ENCODE assay signal across 10 mouse cellular contexts in the genomic region with DNA sequence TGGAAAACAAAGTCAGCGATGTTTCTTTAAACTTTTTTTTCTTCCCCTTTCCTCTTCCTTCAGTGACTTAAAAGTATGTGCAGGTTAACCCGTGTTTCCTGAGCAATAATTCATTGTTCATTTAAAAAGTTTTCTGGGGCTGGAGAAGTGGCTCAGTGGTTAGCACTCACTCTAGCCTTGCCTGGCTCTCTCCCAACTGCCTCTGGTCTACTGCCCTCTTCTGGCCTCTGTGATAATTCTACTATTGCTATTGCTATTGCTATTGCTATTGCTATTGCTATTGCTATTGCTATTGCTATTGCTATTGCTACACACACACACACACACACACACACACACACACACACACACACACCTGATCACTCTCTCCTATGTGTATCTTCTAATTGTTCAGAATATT. TPM values are rescaled to one million over a fixed set of nuclear protein-coding genes. Genes with fewer than 3 reads are reported as not detected.
DNase-seq lines count a peak whose midpoint lies in the region; ATAC-seq and TF ChIP-seq lines count a peak whose summit lies in the region.
"Had no signal": no experiment of that assay in that cellular context is flagged by ENCODE, and none has a peak within 500 bp of the region (broad histone marks: within the 10 kb centered on the region; RNA-seq: fewer than 3 reads in every experiment).

No protein-coding gene starts in this region.

- H3K27ac ChIP-seq in heart, embryonic 11.5 days (ENCODE audit: low read depth, low read length): no peak overlapping the region
- H3K27ac ChIP-seq in lung, embryonic 14.5 days (ENCODE audit: low read depth): no peak overlapping the region
- no peak overlapping the region for H3K27ac ChIP-seq in forebrain, embryonic 11.5 days (ENCODE audit: low read depth, low read length)
- no peak overlapping the region for H3K27ac ChIP-seq in forebrain, embryonic 13.5 days
- H3K27ac ChIP-seq: forebrain, embryonic 15.5 days had no signal

- TF ChIP-seq CTCF in lung, embryonic 14.5 days (IDR thresholded peaks at IDR 0.05; ENCODE audit: low read depth): peak; percentile 29

- H3K27me3 ChIP-seq in heart, embryonic 11.5 days (ENCODE audit: control insufficient read depth, insufficient read depth, low read length): no peaks in the 10 kb centered on the region
- no peaks in the 10 kb centered on the region for H3K27me3 ChIP-seq in lung, embryonic 14.5 days (ENCODE audit: insufficient read depth, low read length)
- no peaks in the 10 kb centered on the region for H3K27me3 ChIP-seq in forebrain, embryonic 11.5 days (ENCODE audit: control insufficient read depth, insufficient read depth, low read length)
- H3K27me3 ChIP-seq in forebrain, embryonic 13.5 days: no peaks in the 10 kb centered on the region
- H3K27me3 ChIP-seq: forebrain, embryonic 15.5 days had no signal

- no peak overlapping the region for H3K4me2 ChIP-seq in heart, embryonic 11.5 days
- no peak overlapping the region for H3K4me2 ChIP-seq in lung, embryonic 14.5 days
- H3K4me2 ChIP-seq in forebrain, embryonic 11.5 days (ENCODE audit: low read depth, low read length, severe bottlenecking): no peak overlapping the region
- no peak overlapping the region for H3K4me2 ChIP-seq in forebrain, embryonic 13.5 days
- H3K4me2 ChIP-seq: forebrain, embryonic 15.5 days had no signal

- 56% methylated on average over 2 of the region's 2 CpGs for WGBS in heart, embryonic 11.5 days (ENCODE audit: insufficient replicate concordance)
- 63% methylated on average over 2 of the region's 2 CpGs for WGBS in lung, embryonic 14.5 days
- WGBS in forebrain, embryonic 11.5 days: 69% methylated on average over 2 of the region's 2 CpGs
- 83% methylated on average over 2 of the region's 2 CpGs for WGBS in forebrain, embryonic 13.5 days

- H3K9ac ChIP-seq in heart, embryonic 11.5 days (ENCODE audit: low read depth, low read length): no peak overlapping the region
- H3K9ac ChIP-seq in lung, embryonic 14.5 days: no peak overlapping the region
- H3K9ac ChIP-seq in forebrain, embryonic 11.5 days (ENCODE audit: low read length): no peak overlapping the region
- H3K9ac ChIP-seq in forebrain, embryonic 13.5 days: no peak overlapping the region
- H3K9ac ChIP-seq: forebrain, embryonic 15.5 days had no signal

- H3K4me1 ChIP-seq in heart, embryonic 11.5 days (ENCODE audit: control insufficient read depth, insufficient read depth, low read length): no peaks in the 10 kb centered on the region
- no peaks in the 10 kb centered on the region for H3K4me1 ChIP-seq in lung, embryonic 14.5 days (ENCODE audit: insufficient read depth)
- no peaks in the 10 kb centered on the region for H3K4me1 ChIP-seq in forebrain, embryonic 11.5 days (replicated peaks; ENCODE audit: control insufficient read depth, insufficient read depth, low read length)
- H3K4me1 ChIP-seq in forebrain, embryonic 13.5 days: no peaks in the 10 kb centered on the region
- H3K4me1 ChIP-seq: forebrain, embryonic 15.5 days had no signal

- H3K9me3 ChIP-seq in heart, embryonic 11.5 days (replicated peaks; ENCODE audit: control insufficient read depth, low read length): no peaks in the 10 kb centered on the region
- H3K9me3 ChIP-seq in lung, embryonic 14.5 days (ENCODE audit: low read depth, low read length): no peaks in the 10 kb centered on the region
- H3K9me3 ChIP-seq in forebrain, embryonic 11.5 days (ENCODE audit: control insufficient read depth, low read length): no peaks in the 10 kb centered on the region
- no peaks in the 10 kb centered on the region for H3K9me3 ChIP-seq in forebrain, embryonic 13.5 days (replicated peaks)
- H3K9me3 ChIP-seq: forebrain, embryonic 15.5 days had no signal

- no peak for ATAC-seq in heart, embryonic 11.5 days (replicated peaks; ENCODE audit: insufficient number of reproducible peaks, low FRiP score, low TSS enrichment)
- ATAC-seq in lung, embryonic 14.5 days (ENCODE audit: insufficient read depth): no peak
- no peak for ATAC-seq in forebrain, embryonic 11.5 days (replicated peaks; ENCODE audit: low FRiP score)
- no peak for ATAC-seq in forebrain, embryonic 13.5 days
- ATAC-seq: forebrain, embryonic 15.5 days; intestine, embryonic 16.5 days had no signal

- DNase-seq in heart, postnatal 4 days: peak; percentile 21
- peak; percentile 53 to 56 for DNase-seq in B cell, adult 2 months
- DNase-seq in R1 (ENCODE audit: low read depth, low spot score): peak; percentile 67
- DNase-seq in lung, embryonic 14.5 days: peak; percentile 59
- no peak for DNase-seq in forebrain, embryonic 11.5 days (ENCODE audit: low spot score)
- DNase-seq in urinary bladder, postnatal 25 days (ENCODE audit: low spot score): no peak

- H3K36me3 ChIP-seq in heart, embryonic 11.5 days (ENCODE audit: control insufficient read depth, insufficient read depth, low read length): no peaks in the 10 kb centered on the region
- H3K36me3 ChIP-seq in lung, embryonic 14.5 days (ENCODE audit: insufficient read depth): no peaks in the 10 kb centered on the region
- no peaks in the 10 kb centered on the region for H3K36me3 ChIP-seq in forebrain, embryonic 11.5 days (ENCODE audit: control insufficient read depth, insufficient read depth, low read length)
- no peaks in the 10 kb centered on the region for H3K36me3 ChIP-seq in forebrain, embryonic 13.5 days (ENCODE audit: poor library complexity, severe bottlenecking)
- H3K36me3 ChIP-seq: forebrain, embryonic 15.5 days had no signal

- no peak overlapping the region for H3K4me3 ChIP-seq in heart, embryonic 11.5 days (ENCODE audit: low read depth, low read length)
- H3K4me3 ChIP-seq in lung, embryonic 14.5 days (ENCODE audit: low read depth, low read length): no peak overlapping the region
- no peak overlapping the region for H3K4me3 ChIP-seq in forebrain, embryonic 11.5 days (ENCODE audit: low read depth, low read length)
- H3K4me3 ChIP-seq in forebrain, embryonic 13.5 days: no peak overlapping the region
- H3K4me3 ChIP-seq: forebrain, embryonic 15.5 days had no signal

RNA-seq across cellular contexts. Expression of a gene that starts 47.3 kb away (rescaled TPM):
- 10 to 100 TPM; 61.3 to 63.1 TPM for total RNA-seq in heart, postnatal 4 days (2021)
- polyA plus RNA-seq in heart, embryonic 11.5 days (2014; fragmentation: Nextera tagmentation; extraction: Ambion mirVana): 70.1 and 87.0 TPM in 2 replicates
- polyA plus RNA-seq in lung, embryonic 14.5 days (2014; fragmentation: Nextera tagmentation; extraction: Ambion mirVana): 114 TPM in 2 replicates
- 125 and 132 TPM in 2 replicates for polyA plus RNA-seq in forebrain, embryonic 11.5 days (2014; fragmentation: Nextera tagmentation; extraction: Ambion mirVana)
- 80.3 and 83.3 TPM in 2 replicates for polyA plus RNA-seq in forebrain, embryonic 13.5 days (2015; fragmentation: Nextera tagmentation; extraction: Ambion mirVana)

RNA-seq across cellular contexts. Expression of a gene that starts 47.6 kb away (rescaled TPM):
- 10 to 100 TPM; 10.6 to 10.8 TPM for total RNA-seq in heart, postnatal 4 days (2021)
- 6.9 and 9.3 TPM in 2 replicates for polyA plus RNA-seq in heart, embryonic 11.5 days (2014; fragmentation: Nextera tagmentation; extraction: Ambion mirVana)
- polyA plus RNA-seq in lung, embryonic 14.5 days (2014; fragmentation: Nextera tagmentation; extraction: Ambion mirVana): 7.5 and 8.0 TPM in 2 replicates
- 8.0 and 8.9 TPM in 2 replicates for polyA plus RNA-seq in forebrain, embryonic 11.5 days (2014; fragmentation: Nextera tagmentation; extraction: Ambion mirVana)
- polyA plus RNA-seq in forebrain, embryonic 13.5 days (2015; fragmentation: Nextera tagmentation; extraction: Ambion mirVana): 5.1 and 5.9 TPM in 2 replicates

Comparison
In these comparisons a context has a peak if more than half of its experiments do, and no peak if none do; other contexts are left out.
1. DNase-seq: peak in heart, postnatal 4 days (single experiment), B cell, adult 2 months (2 of 2), R1 (single experiment) and lung, embryonic 14.5 days (single experiment); none in forebrain, embryonic 11.5 days (single experiment) and urinary bladder, postnatal 25 days (single experiment).